Mouse (Mus musculus) urinary bladder, adult 2 months (tissue): ENCODE results near the gene Slc7a4. TPM values are rescaled to one million over a fixed set of nuclear protein-coding genes. Genes with fewer than 3 reads are reported as not detected.
"Not testable (repeated sequence)": the region's sequence is repeated elsewhere in the genome, so short reads cannot be mapped to it uniquely, and the experiment has no call there.

Experiments used
- DNase-seq: peaks from one replicate; pipeline ENCODE4 v3.0.0; 2022; ENCODE audit warnings: low spot score
- polyA plus RNA-seq: library from polyadenylated mRNA; depleted of rRNA; stranded (reverse); fragments of >200 nt; gene quantifications from 2 replicates; pipeline ENCODE4 v1.2.3, GENCODE M21; 2012

Slc7a4 gene
- polyA plus RNA-seq, 1 experiment = 17.0 TPM

DNA sequence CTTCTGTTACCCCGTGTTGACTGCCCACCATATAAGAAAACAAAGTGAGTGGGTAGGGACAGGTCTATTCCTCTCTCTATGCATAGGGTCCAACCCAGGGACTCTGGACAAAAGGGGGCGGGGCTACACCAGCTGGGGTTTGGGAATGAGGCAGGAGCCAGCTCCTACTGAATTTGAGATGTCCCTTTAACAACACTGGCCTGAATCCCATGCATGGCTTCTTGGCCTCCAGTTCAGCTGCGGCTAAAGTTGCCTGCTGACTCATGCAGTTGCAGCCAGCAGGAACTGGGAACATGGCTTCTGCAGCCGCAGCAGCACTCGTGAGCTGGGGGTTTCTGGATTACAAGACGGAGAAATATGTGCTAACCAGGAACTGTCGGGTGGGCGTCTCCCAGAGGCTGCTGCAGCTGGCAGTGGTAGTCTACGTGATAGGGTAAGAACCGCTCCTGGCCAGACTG, 21.2 kb downstream of the Slc7a4 start, which contains the start of gene P2rx6:
P2rx6 (plus strand) TSS at position 135 of the 458 bp plus-strand sequence.
- no peak for DNase-seq

DNA sequence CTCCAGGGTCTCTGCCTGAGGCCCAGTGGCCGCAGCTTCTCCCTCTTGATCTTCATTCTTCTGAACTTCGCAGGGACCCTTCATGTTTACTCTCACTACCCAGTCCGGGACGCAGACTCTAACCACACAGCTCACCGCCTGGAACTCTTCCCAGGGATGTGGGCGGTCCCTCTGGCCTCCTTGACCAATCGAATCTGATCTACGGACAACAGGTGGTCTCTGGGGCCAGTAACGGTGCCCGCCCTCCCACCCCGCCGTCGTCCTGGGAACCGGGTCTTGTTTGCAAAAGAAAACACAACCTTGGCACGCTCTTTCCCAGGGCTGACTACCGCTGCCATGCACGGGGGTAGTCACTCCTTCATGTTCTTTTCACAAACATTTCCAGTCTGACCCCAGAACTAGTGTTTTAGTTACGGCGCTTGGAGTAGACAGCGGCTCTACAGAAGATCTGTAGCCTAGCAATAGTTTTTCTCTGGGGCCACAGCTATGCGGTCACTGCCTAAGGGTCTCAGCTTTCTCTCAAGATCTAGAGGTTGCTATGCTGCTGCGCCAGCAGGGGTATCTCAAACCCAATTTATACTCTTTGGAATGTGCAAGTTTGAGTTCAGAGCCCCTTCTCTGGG, 21.8 kb downstream of the Slc7a4 start, which contains the start of gene Lrrc74b:
Lrrc74b (minus strand) TSS at position 120 of the 623 bp plus-strand sequence.
- no peak for DNase-seq

DNA sequence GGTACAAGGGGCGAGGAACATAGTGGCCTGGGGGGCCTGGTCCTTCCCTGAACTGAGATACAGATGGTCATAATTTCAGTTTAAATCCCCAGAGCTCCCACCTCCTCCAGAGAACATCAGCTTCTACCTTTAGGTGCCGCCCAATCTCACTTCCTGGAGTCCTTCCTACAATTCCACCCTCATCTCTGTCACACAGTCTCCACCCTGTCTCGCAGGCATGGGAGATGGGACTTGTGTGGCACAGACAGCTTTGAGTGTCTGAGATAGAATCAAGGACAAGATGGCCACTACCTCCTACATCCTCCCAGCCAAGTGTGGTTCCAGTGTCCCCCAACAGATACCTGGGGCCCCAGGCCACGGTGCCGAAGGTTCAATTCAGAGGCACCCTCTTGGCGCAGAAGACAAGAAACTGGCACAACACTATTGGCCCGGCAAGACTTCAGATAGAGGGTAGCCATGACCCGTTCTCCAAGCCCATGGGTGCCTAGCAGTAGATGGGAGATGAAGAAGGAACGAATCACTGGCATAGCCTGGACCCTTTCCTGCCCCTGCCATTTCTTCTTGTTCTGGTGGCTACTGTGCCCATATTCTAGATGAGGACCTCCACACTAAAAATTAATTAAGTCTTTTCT, 23.5 kb downstream of the Slc7a4 start:
- no peak for DNase-seq

DNA sequence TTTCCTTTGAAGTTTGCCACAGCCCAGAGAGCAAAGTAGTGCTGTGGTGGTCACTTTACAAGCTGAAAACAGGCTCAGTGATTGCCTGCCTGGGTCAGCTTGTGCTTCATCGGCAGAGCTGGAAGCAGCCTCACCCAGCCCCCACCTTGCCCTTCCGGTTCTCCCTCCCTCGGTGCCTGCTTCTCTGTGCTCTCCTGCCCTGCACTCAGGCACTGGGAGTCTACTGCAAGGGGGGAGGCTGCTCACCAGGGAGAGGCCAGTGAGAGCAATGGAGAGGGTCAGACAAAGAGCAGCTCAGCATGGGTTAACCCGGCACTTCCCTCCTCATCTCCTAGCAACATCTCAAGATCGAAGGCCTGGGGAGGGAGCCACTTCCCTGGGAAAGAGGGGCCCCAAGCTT, 24.2 kb downstream of the Slc7a4 start:
- DNase-seq = no peak

DNA sequence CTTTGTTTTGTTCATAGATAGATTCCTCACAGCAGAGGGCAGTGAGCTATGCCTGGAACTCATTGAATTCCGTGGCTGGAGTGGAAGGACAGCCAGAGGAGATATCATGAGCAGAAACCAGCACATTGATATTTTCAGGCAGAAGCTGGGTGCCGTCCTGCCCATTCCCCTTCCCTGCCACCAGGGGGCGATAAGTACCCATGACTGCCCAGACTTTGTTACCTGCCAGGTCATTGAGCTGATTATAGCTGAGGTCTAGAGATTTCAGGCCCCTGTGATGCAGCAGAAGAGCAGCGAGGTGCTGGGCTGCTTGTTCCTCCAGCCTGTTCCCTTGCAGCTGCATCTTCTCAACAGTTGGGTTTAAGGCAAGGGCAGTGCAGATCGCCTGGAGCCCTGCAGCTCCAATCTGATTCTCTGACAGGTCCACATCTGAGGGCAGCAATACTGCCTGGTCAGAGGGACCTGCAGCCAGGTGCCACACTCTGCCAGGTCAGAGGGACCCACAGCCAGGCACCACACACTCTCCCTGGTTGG, 25.0 kb downstream of the Slc7a4 start:
- peak; percentile 55 for DNase-seq

DNA sequence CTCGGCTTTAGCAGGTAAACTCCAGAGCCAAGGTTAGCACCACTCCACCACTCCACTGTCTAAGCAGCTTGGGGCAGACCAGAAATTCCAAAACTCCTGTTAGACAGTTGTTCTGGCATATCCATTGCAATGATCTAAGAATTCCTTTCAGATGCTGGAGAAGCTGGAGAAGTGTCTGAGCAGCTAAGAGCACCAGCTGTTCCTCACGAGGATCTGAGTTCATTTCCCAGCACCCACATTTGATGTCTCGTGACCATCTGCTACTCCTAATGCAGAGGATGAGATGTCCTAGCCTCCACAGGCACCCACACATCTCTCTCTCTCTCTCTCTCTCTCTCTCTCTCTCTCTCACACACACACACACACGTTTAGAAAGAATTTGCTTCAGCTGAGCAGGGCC, 26.1 kb downstream of the Slc7a4 start:
- no peak for DNase-seq

DNA sequence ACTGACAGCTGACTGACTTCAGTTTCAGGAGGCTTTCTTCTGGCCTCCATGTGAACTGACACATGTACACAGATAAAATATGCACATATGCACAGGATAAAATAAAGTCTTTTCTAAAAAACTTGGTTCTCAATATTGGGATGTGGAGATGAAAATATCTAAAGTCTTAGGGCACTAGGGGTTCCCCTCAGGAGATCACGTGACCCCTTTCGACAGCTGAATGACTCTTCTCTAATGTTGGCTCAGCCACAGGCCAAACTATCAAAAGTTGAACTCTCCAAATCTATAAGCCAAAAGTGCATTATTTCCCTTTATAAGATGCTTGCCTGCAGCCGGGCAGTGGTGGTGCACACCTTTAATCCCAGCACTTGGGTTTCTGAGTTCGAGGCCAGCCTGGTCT, 26.8 kb downstream of the Slc7a4 start:
- DNase-seq = no peak

DNA sequence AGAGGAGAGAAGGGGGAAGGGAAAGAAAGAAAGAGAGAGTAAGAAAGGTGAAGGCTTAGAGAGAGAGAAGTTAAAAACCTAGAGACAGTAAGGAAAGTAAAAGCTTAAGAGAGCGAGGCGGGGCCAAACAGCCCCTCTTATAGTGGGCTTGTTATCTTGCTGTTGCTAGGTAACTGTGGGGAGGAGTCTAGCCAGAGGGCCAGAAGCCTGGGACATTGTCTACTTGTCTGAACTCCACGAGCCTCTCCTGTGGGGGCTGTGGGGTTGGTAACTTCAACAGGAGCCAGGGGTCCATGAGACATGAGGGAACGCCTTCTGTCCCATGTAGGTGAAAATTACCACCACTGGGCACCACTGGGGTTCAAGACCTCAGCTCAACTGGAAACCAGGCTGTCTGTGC, 28.3 kb downstream of the Slc7a4 start:
- DNase-seq = not testable (repeated sequence)

DNA sequence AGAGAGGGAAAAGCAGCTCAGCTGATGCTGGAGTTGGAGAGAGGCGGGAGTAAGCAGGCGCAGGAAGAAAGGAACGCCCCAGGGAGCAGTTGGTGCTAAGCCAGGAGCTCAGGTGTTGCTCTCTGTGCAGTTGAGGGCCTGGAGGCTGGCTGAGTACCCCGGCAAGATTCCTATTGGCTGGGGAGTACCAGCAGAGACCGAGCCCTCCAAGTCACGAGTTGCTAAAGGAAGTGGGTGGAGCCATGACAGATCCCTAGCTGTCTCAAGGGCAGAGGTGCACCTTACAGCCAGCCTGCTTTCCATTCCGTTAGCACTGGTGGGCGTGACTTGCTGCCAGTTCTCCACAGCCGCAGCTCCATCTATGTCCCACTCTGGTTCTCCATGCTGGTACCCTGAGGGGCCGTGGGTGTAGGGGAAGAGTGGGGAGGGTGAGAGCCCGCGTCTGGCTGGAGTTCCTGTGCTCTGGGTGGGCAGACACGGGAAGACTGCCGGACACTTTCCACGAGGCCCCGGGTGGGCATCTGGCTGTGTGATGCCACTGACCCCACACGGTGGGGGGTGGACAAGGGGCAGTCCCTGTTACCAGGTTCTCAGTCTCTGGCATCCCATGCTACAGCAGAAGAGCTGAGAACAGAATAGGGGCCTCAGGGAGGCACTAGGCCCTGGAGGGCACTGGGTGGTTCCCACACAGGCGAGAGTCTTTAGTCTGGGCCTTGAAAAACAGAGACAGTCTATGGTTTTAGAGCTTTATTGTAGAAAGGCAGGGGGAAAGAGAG, 28.9 kb downstream of the Slc7a4 start:
- no peak for DNase-seq

DNA sequence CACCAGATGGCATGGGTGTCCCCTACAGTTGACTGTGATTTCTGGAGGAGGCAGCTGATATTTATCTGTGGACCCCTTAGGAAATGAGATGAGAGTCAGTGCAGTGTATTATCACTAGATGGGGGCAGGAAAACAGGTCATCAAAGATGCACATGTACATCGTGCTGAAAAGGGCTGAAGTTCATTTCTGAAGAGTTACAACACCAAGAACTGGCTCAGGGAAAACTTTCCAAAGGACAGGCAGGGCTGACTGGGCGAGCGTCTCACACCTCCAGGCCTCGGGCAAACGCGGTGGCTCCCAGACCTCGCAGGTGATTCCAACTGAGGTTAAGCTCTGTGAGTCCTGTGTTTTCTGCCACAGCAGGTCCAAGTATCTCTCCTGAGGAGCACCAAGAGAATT, 30.2 kb downstream of the Slc7a4 start:
- DNase-seq = no peak

DNA sequence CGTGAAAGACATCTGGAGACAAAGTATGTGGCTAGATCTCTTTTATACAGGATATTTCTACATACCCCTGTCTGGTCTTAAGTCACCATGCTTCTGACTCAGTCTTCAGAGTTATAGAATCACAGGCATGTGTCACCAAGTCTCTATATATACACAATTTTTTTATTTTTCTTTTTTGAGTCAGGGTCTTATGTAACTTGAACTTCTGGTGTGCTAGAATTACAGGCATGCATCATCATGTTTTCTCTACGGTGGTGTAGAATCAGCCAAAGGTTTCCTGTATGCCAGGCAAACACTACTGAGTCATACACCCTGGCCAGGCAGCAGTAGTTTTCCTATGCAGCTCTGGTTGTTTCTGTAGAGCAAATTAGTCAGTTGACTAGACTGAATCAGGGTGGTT, 40.4 kb downstream of the Slc7a4 start:
- DNase-seq = no peak

DNA sequence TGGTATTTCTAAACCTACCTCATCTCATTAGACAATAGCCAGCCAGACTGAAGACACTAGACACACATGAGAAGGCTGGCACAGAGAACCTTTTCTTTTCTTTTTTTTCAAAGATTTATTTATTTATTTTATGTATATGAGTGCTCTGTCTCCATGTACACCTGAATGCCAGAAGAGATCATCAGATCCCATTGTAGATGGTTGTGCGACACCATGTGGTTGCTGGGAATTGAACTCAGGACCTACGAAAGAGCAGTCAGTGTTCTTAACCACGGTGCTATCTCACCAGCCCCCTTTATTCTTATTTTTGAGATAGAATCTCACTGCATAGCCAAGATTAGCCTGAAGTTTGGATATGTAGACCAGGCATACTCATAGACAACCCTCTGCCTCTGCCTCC, 46.4 kb downstream of the Slc7a4 start:
- DNase-seq = no peak

DNA sequence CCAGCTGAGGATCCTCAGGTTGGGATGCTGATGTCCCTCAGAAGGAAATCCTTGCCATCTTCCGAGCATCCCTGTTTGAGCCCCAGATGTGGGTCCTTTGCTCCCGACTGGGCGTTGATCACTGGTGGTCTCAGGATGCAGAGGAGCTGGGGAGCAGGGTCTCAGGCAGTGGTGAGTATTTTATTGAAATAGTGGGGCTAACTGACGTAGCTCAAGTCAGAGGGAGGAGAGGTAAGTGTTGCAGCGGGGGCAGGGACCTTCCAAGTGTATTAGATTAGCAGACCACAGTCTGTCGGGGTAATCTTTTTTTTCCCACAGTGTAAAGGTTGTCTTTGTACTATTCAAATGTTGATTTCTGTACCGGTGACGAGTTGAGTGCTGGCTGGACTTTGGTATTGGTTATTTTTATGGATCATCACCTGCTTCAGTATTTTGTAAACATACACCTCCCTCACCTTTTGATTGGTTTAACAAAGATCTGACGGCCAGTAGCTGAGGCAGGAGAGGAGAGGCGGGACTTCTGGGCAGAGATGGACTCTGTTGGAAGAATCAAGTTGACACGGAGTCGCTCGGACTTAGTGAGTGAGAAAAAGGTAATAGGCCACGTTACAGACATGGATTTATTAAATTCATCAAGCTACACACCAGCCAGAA, 50.2 kb downstream of the Slc7a4 start:
- DNase-seq = no peak

DNA sequence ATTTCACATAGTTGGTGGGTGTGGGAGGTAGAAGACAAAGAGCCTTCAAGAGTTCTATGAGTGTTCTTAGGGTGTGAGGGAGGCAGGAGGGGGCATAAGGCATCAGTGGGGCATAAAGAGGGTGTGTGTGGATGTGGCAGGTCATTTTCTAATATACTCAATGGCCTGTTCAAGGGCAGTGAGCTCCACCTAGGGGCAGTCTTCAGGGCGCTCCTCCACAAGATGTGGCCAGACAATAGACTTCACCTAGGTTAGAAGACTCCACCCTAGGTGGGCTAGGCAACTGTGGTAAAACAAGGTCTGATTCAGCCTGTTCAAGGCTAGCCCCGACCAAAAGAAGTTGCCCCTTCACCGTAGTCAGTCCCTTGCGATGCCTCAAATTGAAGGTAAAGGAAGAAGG, 50.7 kb downstream of the Slc7a4 start:
- DNase-seq = no peak

DNA sequence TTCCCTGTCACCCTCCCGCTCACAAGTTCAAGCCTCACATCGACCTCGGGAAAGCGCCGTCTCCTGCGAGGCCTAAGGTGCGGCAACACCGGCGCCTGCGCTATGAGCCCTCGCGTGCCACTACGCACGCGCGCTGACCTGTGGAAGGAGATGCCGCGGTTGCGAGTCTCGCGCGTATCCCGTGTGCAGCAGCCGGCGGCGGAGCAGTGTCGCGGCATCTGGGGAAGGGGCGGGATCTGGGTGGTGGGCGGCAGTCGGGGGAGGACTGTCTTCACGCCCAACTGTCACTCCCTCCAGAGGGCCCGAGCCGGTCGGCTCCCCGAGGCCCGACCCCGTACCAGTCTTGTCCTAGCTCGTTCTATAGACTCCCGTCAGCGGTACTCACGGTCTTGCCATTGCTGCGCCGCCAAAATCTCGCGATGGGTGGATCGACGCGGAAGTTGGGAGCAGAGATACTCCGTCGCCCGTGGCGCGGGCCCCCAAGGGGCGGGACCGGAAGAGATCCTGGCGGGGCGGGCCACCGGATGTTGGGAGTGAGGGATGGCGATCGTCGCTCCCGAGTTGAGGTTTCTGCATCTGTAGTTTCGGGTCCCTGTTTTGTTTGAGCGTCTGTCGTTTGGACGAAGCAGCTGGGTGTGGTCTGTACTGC, 52.2 kb downstream of the Slc7a4 start, which contains the start of gene Thap7:
Thap7 (minus strand) TSS at position 497 of the 649 bp plus-strand sequence.
- peak; percentile 96 for DNase-seq

DNA sequence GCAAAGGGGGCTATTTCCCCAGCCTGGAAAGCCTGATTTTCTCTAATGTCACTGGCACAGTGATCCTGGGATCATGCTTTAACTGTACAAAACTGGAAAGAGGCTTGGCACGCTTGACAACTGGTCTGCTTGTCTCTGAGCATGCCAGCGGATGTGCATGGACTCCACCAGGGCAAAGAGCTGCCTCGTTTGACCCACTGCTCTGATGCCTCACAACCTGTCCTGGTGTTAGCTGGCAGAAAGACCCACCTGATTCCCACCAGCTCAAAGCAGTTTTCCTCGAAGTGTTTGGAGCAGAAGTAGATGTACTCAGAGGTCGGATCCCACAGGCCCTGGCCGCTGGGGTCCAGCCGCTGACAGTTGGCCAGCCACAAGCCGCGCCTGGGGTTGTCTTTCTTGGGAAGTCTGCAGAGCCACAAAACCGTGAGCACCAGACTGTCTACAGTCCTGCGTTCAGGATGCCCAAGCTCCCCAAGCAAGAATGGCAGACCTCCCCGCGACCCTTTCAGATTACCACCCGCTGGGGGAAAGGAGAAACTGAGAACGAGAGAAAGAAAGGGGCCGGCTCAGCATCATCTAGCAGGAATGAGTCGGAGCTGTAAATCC, 52.9 kb downstream of the Slc7a4 start:
- DNase-seq = no peak

DNA sequence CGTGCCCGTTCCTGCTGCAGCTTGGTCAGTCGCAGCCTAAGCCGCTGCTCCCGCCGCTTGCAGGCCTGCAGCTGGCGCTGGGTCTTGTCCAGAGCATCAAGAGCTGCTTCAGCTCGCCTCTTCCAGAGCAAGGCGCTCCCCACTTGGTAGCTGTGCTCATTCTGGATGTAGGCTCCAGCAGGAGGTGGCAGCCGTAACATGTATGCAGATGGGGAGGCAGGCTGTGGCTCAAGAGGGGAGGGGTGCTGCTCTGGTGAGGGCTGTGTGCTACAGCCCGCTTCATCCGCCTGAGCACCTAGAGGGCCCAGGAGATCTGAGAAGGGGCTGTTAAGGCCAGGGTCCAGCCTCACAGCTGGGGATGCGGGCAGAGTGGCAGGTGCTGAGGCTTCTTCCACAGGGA, 54.7 kb downstream of the Slc7a4 start:
- no peak for DNase-seq

DNA sequence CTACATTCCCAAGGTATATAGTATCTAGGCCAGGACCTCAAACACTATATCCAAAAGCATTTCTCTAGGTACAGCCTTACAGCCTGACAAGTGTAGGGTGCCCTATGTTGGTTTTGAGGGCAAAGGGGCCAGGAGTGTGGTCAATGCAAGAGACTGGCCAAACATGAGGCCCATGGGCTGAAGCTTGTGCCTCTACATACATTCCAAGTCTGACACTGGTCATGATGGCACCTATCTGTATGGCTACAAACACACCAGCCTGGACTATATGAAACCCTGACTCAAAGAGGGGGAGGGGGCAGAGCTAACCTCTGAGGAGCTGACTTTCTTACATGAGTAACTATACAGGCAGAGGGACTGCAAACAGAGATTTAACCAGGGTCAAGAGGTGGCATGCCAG, 55.4 kb downstream of the Slc7a4 start:
- DNase-seq = no peak

DNA sequence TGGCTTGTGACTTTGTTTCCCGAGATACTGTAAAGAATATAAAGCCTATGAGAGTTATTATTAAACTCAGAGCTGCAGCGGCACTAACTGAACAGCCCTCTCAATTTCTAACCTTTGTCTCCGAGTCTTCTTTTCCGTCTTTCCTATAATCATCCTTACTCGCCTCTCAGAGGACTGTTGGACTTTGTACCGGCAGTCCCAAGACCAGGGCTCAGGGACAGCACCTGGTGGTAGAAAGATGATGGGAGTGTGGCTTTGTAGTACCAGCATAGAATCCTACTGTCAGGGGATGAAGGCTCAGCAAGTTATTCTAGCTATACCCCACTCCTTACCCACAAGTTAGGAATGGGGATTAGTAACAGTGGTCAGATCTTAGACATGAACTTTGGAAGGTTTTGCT, 56.8 kb downstream of the Slc7a4 start:
- no peak for DNase-seq

DNA sequence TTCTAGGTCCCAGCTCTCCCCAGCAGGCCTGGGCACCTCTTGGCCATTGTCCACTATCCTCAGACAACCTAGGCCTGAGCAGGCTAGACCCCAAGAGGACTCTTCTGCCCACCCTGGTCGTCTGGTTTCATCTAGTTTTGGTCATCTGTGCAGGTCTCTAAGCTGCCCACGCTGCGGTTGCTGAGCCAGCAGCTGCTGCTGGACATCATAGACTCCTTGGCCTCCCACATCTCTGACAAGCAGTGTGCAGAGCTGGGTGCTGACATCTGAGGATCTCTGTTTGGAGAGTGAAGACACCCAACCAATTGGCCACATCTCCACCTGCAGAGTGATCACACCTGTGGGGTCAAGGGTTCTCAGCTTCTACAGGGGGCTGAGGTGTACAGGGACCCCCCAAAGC, 57.5 kb downstream of the Slc7a4 start:
- no peak for DNase-seq

DNA sequence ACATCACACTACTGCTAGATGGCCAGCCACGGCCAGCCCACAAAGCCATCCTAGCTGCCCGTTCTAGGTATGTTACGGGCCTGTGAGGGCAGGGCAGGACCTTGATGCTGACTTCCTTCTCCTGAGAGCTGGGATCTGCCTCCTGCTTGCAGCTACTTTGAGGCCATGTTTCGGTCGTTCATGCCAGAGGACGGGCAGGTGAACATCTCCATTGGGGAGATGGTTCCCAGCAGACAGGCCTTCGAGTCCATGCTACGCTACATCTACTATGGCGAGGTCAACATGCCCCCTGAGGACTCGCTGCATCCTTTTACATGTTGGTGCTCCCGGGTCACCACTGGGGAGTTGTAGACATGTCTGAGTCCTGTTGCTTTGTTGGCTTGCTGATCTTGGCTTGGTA, 58.9 kb downstream of the Slc7a4 start:
- no peak for DNase-seq
